Mouse (Mus musculus) lung, postnatal 36 days (tissue): ENCODE measurements around the gene Igf1r.
A peak's percentile ranks its signal among the peaks of the same experiment; 100 is the strongest.

Experiments
- DNase-seq: peaks from one replicate; pipeline ENCODE4 v3.0.0; 2022; ENCODE audit warnings: mixed read lengths

Gene Igf1r

DNA sequence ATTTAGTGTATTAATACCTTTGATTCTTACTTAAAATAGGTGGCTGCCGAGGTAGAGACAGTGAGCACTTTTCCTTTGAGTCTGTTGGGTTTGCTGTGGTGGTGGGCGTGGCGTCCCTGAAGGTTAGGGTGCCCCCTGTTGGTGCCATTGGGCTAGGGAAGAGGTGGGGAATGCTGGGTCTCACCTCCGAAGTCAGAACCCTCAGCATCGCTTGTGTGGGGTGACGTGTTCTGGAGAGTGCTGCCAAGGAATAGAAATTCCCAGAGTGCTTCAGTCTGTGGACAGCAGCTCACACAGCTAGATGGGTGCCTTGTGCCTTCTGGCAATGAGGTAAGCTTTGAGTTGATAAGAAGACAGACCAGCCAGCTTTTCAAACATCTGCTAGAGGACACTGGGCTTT lies 102.3 kb downstream of the Igf1r start:
- DNase-seq = peak; percentile 48

- DNase-seq = no peak
Measured at GRCm38 (mm10) chr7:68057010-68057409, 104.4 kb downstream of the Igf1r start.

DNA sequence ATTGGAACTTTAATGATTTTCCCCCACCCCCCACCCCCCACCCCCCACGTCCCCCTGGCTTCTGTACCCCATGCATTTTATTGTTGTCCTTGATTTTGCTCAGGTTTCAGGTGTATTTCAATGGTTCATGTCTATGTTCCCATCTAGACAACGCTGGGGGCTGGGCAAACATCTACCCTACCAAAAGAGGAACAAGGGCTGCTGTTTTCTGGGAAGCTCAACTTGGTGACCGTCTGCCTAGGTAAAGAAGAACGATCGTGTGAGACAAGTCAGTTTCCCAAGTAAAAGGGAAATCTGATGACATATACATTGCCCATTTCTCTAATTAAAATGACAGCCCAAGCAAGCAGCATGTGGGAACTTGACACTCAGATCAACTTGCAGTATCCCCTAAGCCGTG lies 107.1 kb downstream of the Igf1r start:
- DNase-seq = no peak

- DNase-seq = no peak
Measured at GRCm38 (mm10) chr7:68061434-68061833, 108.8 kb downstream of the Igf1r start.

DNA sequence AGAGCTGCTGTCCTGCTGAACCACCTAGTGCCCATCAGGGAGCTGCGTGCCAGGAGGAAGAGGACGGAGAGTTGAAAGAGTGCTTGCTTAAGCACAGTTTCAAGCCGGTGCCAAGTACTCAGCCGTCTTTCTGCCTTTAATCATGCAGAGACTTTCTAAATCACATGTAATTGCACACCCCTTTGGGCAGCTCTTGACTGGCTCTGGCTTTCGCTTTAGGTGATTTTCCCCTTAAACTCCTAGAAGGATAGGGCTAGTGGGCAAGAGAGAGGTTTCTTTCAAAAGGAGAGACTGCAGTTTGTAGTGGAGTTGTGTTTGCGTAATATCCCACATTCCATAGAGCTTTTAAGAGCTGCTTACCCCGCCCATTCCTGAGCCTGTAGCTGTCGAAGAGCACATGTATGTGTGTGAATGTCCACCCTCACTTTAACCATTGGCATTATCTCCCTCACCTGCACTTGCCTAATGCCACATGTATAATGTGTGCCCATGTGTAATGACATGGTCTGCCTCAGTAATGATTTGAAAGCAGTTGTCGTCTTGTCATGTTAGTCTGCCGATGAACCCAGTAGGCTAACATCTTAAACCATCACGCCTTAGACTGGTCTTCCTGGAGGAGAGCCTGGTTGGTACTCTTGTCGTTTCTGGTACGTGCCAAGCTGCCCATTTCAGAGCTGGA lies 109.7 kb downstream of the Igf1r start:
- peak; percentile 75 for DNase-seq

DNA sequence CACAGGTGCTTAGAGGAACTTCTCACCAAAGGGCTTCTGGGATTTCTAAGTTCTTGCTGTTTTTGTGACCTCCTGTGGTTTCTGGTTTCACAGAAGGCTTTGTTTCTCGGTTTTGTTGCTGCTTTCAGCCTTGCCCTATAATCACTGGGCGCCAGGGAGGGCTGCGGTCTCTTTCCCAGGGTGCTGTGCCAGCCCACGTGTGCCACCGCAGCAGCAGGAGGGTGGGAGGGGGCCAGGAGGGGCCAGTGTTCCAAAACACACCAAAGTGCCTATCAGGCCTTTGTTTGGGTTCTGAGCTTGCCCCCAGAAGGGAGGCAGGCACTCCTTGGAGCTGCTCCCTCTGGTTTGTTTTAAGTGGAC lies 110.2 kb downstream of the Igf1r start:
- peak; percentile 44 for DNase-seq

DNA sequence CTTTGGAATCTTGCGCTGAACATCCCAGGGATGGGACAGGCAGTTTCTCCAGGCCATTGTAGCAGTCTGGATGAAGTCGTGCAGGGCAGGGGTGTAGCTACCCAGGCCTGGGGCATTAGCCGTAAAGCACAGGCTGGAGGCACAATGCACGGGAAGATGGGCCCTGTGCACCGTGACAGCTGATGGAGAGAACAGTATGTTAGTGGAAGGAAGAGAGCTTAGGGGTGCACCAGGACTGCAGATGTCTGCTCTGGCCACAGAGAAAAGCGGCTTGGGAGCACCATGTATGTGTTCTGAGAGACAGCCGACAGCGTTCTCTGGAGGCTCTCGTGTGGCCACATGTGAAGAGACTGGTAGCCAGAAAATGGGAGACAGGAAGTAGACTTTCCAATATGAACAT lies 111.1 kb downstream of the Igf1r start:
- DNase-seq = no peak

DNA sequence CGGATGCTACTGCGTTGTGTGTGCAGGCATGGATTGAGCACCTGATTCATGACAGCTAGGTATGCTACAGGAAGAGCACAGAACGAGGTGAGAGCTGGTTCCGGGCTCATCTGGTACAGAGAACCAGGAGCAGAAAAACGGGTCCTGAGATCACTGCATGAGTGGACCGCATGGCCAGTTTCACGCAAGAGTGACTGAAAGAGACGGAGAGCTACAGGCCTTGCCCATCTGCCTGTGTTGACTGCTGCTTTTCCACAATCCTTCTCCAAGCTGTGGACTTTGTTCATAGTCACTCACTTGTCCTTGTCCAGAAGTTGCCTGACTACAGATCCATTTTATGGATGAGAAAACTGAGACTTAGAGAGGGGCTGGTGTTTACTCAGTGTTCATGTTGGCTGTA lies 111.5 kb downstream of the Igf1r start:
- no peak for DNase-seq

DNA sequence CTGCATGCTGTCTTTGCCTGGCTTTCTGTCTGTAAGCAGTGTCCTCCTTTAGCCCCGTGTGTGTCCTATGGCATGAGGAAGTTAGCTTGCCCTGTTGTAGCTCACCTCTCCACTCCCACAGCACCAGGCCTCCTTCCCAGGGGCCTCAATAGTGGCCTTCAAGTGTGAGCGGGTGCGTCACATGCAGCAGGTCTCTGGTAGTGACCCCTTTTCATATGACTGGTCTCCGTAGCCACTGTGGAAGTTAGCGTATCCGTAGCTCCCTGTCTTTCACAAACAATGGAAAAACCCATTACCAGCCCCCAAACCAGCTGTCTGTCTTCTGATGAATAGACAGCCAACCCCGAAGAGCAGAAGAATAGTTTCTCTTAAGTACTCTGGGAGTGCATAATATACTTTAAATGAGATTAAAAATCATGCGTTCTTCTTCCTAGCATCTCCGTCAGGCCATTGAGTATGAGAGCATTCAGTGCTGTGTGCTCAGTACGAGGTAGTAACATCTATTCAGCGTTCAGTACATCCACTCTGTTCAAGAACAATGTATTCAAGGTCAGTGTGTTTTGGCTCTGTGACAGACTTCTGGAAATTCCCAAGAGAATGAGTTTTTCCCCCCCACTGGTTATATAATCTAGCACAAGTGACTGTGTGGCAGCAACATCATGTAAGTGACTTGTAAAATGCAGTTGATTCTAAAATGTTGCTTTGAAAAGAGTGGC lies 112.2 kb downstream of the Igf1r start:
- DNase-seq = peak; percentile 74

DNA sequence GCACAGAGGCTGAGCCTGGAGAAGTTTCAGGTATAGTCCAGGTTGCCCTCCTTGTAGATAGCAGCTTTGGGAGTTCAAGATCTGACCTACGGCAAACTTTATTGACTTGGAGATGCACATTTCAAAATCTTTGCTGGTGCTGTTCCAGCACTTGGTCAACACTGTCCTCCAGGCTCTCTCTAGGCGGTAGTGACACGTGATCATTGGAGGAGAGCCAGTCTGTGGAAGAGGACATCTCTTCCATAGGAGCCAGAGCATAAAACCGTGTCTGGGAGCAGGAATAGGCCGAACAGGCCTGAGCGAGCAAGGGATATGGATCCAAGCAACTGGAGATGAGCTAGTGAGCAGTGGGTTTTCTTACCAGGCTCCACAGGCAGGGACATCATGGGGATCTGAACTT lies 113.3 kb downstream of the Igf1r start:
- peak; percentile 53 for DNase-seq

DNA sequence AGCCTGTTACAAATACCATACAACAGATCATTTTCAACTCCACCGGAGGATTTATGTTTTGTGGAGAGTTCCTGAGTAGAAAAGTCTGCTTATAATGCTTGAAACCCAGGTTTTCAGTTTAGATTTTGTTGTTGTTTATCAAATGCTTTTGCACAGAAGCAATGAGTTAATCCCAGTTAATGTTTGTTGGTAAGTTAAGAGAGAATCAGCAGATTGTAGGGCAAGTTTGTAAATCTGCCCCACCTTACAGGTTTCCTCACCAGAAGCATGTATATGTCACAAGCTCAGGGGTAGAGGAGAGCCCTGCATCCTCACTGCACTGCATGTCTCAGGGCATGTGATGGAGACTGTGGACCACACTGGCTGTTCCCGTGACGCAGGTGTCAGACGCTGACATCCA lies 114.7 kb downstream of the Igf1r start:
- DNase-seq = no peak

DNA sequence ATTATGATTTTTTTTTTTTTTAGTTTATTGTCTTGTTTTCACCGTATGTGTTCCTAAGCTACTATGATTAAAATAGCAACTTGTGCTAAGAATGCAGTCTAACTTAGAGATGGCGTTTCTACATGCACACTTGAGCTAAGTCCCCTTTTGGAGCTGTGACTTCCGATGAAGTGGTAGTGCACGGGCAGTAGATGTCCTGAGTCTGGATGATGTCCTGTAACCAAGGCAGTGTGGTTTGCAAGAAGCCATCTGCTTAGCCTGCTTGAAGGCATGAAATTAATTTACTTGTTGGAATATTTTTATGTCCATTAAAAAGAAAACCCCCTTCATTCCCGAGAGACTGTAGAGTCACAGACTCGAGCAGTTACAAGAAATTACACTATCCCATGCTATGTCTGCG lies 116.7 kb downstream of the Igf1r start:
- DNase-seq = no peak

GRCm38 (mm10) chr7:68070030-68070429 lies 117.4 kb downstream of the Igf1r start:
- DNase-seq = no peak

DNA sequence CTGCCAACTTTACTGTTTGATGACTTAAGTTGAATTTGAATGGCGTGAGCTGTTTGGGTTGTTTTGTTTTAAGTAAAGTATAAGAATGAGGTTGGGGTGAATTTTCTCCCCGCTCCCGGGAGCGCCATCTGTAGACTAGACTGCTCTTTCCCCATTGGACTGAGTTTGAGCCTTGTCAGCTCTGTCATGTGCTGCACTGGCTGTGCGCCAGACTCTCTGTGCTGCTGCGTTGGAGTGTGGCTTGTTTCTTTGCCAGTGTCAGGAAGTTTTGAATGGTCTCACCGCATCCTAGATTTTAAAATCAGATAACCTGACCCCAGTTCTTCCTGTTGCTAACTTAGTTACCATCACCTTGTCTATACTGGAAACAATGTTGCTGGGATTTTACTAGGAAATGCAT lies 118.0 kb downstream of the Igf1r start:
- DNase-seq = peak; percentile 84

GRCm38 (mm10) chr7:68071050-68071449 lies 118.4 kb downstream of the Igf1r start:
- DNase-seq = no peak

- DNase-seq = no peak
Measured at GRCm38 (mm10) chr7:68071749-68072148, 119.1 kb downstream of the Igf1r start.

DNA sequence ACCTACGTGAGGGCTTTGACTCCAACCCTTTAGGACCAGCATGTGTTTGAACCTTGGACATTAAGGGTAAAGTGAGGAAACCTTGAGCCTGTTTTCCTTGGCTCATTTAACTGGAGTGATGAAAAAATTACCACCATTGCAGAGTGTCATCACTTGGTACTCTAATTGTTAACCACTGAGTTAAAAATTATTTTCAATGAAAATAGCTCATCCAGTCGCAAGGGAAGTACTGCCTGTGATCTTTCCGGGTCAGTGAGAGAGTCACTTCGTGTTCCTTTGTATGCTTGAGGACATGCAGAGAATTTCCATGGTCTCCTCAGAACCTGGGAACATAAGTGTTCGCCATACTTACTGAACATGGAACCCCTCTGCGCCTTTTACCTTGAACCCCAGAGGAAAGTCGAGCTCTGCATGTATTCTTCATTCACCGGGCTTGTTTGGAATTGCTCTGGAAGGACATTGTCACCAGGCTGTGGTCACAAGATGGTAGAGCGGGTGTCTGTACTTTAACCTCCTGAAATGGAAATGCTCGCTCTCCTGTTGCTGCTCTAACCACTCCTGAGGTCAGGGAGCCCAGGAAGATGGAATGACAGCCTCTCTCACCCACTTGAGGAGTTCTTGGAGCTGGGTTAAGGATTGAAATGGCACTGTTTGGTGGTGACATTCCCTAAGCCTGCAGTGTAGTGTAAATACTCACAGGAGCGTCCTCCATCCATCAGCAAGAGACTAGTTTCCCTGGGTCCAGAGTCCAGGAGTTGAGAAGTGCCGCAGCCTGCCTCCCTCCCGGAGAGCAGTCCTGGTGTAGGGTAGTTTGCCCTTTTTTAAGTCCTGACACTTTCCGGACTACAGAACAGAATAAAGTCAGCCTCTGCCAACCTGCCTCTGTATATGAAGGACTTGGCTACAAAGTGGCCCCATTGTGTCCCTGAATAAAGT lies 120.2 kb downstream of the Igf1r start:
- DNase-seq = no peak

- peak; percentile 57 for DNase-seq
Measured at GRCm38 (mm10) chr7:68073460-68073806, 120.8 kb downstream of the Igf1r start.

GRCm38 (mm10) chr7:68074748-68075147 lies 122.1 kb downstream of the Igf1r start:
- DNase-seq = no peak

DNA sequence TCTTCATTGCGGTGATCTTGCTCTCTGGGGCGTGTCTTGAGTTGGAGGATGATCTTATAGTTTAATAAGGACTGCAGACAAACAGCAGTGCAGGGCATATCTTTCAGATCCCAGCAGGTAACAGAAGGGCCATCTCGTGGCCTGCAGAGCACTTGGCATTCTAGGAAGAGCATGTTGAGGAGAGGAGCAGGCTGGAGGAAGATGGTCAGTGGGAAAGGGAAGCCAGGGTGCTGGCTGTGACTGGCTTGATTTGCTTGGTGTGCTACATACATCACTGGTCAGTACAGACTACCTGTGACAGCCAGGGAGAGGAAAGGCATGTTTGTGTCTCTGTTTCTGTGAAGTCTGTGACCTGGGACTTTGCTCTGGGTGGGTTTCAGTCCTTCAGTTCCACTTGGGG lies 122.8 kb downstream of the Igf1r start:
- no peak for DNase-seq

DNA sequence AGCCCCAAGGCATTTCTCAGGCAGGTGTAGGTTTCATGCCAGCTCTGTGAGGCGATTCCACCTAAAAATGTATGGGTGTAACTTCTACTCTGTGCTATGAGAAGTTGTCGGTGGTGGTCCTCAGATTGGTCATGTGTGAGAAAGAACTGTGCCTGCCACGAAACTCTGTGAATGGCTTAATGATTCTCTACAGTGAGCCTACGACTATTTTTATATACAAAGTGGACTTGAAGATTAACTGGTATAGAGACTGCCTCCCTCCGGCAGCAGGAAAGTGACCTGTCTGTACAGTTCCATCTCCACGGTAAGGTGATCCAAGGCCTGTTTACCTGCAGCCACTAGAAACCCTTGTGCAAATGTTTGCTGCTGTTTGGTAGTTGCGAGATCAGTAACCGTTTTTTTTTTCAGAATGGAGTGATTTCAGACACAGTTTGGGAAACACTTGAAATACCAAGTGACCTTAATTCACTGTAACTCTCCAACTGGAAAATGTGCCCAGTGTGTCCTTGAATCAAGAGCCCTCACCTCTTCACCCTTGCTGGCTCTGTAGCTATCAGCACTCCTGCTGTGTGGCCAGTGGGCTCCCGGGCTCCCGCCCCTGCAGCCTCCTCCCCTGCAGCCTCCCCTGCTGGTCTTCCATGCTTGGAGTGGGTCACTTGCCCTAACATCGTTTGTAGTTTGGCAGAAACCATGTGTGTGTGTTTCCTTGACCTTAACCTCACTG lies 127.7 kb downstream of the Igf1r start:
- DNase-seq = peak; percentile 87

- peak; percentile 59 for DNase-seq
Measured at GRCm38 (mm10) chr7:68085338-68085737, 132.7 kb downstream of the Igf1r start.

DNA sequence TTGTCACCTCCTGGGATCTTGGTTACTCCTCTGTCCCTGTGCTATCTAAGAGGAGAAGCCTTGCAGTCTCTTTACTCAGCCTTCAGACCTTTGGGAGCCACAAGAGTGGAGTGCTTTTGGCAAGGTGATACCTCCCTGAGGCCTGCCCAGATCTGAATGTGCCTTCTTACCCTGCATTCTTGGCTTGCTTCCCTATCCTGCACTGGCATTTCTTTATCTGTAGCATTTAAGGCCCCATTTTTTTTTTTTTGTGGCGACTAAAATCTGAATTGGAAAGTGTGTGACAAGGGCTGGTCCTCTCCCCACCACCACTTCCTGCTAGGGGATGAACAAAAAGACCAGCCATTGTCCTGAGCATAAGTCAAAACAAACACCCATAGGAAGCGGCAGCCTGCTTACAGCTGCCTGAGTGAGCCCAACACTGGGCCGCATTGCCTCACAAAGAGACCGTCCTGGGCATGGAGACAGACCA lies 133.3 kb downstream of the Igf1r start:
- peak; percentile 77 for DNase-seq
